Mouse (Mus musculus) urinary bladder, postnatal 10 days (tissue): ENCODE results near the gene Ncs1.

Source experiments
- DNase-seq: peaks from one replicate; pipeline ENCODE4 v3.0.0; 2022; ENCODE audit warnings: low spot score

Ncs1 gene

GRCm38 (mm10) chr2:31245491-31246141 is at the start of gene Ncs1:
Gene Ncs1, plus strand, starts transcription at chr2:31245823.
- no peak for DNase-seq

GRCm38 (mm10) chr2:31198621-31199020 is 47.0 kb upstream of the Ncs1 start:
- no peak for DNase-seq

GRCm38 (mm10) chr2:31200051-31200450 is 45.6 kb upstream of the Ncs1 start:
- DNase-seq, result no peak

- DNase-seq, result no peak
Measured at GRCm38 (mm10) chr2:31201851-31202250, 43.8 kb upstream of the Ncs1 start.

- no peak for DNase-seq
Measured at GRCm38 (mm10) chr2:31202357-31202756, 43.3 kb upstream of the Ncs1 start.

GRCm38 (mm10) chr2:31202956-31203355 is 42.7 kb upstream of the Ncs1 start:
- DNase-seq, result no peak

- DNase-seq, result no peak
Measured at GRCm38 (mm10) chr2:31204677-31205076, 40.9 kb upstream of the Ncs1 start.

GRCm38 (mm10) chr2:31206211-31206610 is 39.4 kb upstream of the Ncs1 start:
- DNase-seq, result no peak

GRCm38 (mm10) chr2:31206882-31207281 is 38.7 kb upstream of the Ncs1 start:
- DNase-seq, result no peak

- no peak for DNase-seq
Measured at GRCm38 (mm10) chr2:31208544-31209142, 37.0 kb upstream of the Ncs1 start.

- DNase-seq, result no peak
Measured at GRCm38 (mm10) chr2:31209525-31209924, 36.1 kb upstream of the Ncs1 start.

GRCm38 (mm10) chr2:31210144-31210847 is 35.3 kb upstream of the Ncs1 start:
- DNase-seq, result no peak

GRCm38 (mm10) chr2:31211204-31211603 is 34.4 kb upstream of the Ncs1 start:
- DNase-seq, result no peak

GRCm38 (mm10) chr2:31214211-31214796 is 31.3 kb upstream of the Ncs1 start:
- no peak for DNase-seq

GRCm38 (mm10) chr2:31218611-31219010 is 27.0 kb upstream of the Ncs1 start:
- no peak for DNase-seq

GRCm38 (mm10) chr2:31219470-31219869 is 26.2 kb upstream of the Ncs1 start:
- no peak for DNase-seq

- no peak for DNase-seq
Measured at GRCm38 (mm10) chr2:31220844-31221243, 24.8 kb upstream of the Ncs1 start.

- no peak for DNase-seq
Measured at GRCm38 (mm10) chr2:31221582-31221981, 24.0 kb upstream of the Ncs1 start.

- DNase-seq, result no peak
Measured at GRCm38 (mm10) chr2:31228768-31229311, 16.8 kb upstream of the Ncs1 start.

GRCm38 (mm10) chr2:31239203-31239696 is 6.4 kb upstream of the Ncs1 start:
- DNase-seq, result no peak

GRCm38 (mm10) chr2:31239833-31240232 is 5.8 kb upstream of the Ncs1 start:
- DNase-seq, result no peak

GRCm38 (mm10) chr2:31241639-31242038 is 4.0 kb upstream of the Ncs1 start:
- DNase-seq, result no peak

- no peak for DNase-seq
Measured at GRCm38 (mm10) chr2:31244216-31244615, 1.4 kb upstream of the Ncs1 start.
